Mouse (Mus musculus) heart, postnatal 10 days (tissue): ENCODE data around the gene Gm8909. TPM values are rescaled to one million over a fixed set of nuclear protein-coding genes. Genes with fewer than 3 reads are reported as not detected.
"Not testable (repeated sequence)": the region's sequence is repeated elsewhere in the genome, so short reads cannot be mapped to it uniquely, and the experiment has no call there.

Experiments used
- DNase-seq, 2 experiments: peaks; one replicate each; pipeline ENCODE4 v3.0.0; 2021
- intact Hi-C: fragments of 180-260 bp; cut with DNase I; formaldehyde crosslinking; loops from one replicate; pipeline ENCODE4 v1.15.1; 2025
- total RNA-seq, 2 experiments: library from RNA; stranded (reverse); gene quantifications; 2 replicates each; pipeline ENCODE4 v1.2.3; 2021

The Gm8909 gene
- total RNA-seq = under 1 TPM in 1 of 2 experiments, not detected in 1; 0.24 TPM

GRCm38 (mm10) chr17:36168039-36168652 lies at the start of gene Gm8909:
Gene Gm8909 (minus strand): TSS chr17:36168537.
- DNase-seq = no peak
- intact Hi-C loops = no loop called here

GRCm38 (mm10) chr17:36215586-36215985 lies 47.2 kb upstream of the Gm8909 start:
- DNase-seq = no peak
- intact Hi-C loops = no loop called here

GRCm38 (mm10) chr17:36206846-36207245 lies 38.5 kb upstream of the Gm8909 start:
- intact Hi-C loops = loop anchor here (5.0 kb wide), 1 partner anchor 120 kb away; no protein-coding TSS in a partner anchor
- DNase-seq = no peak

- intact Hi-C loops = loop anchor here (5.0 kb wide), 1 partner anchor 119 kb away; no protein-coding TSS in a partner anchor
- no peak for DNase-seq
These were observed 37.5 kb upstream of the Gm8909 start for GRCm38 (mm10) chr17:36205862-36206261.

GRCm38 (mm10) chr17:36205456-36205855 lies 37.1 kb upstream of the Gm8909 start:
- peak; percentile 10 to 11 for DNase-seq
- intact Hi-C loops = loop anchor here (5.0 kb wide), 1 partner anchor 118 kb away; no protein-coding TSS in a partner anchor

GRCm38 (mm10) chr17:36201851-36202250 lies 33.5 kb upstream of the Gm8909 start:
- no peak for DNase-seq
- intact Hi-C loops = no loop called here

- intact Hi-C loops = loop anchor here (10.0 kb wide), 1 partner anchor 134 kb away; no protein-coding TSS in a partner anchor
- DNase-seq = no peak
These were observed 30.0 kb upstream of the Gm8909 start for GRCm38 (mm10) chr17:36198317-36198716.

GRCm38 (mm10) chr17:36194471-36194870 lies 26.1 kb upstream of the Gm8909 start:
- no peak for DNase-seq
- intact Hi-C loops = loop anchor here (5.0 to 10.0 kb wide), 2 partner anchors 130 to 257 kb away; no protein-coding TSS in a partner anchor

- intact Hi-C loops = loop anchor here (5.0 to 10.0 kb wide), 2 partner anchors 129 to 256 kb away; no protein-coding TSS in a partner anchor
- DNase-seq = peak; percentile 41 to 75
These were observed 25.3 kb upstream of the Gm8909 start for GRCm38 (mm10) chr17:36193546-36194141.

GRCm38 (mm10) chr17:36192371-36192770 lies 24.0 kb upstream of the Gm8909 start:
- intact Hi-C loops = loop anchor here (5.0 to 10.0 kb wide), 2 partner anchors 128 to 255 kb away; no protein-coding TSS in a partner anchor
- DNase-seq = no peak

GRCm38 (mm10) chr17:36190169-36190507 lies 21.8 kb upstream of the Gm8909 start, which contains the start of gene H2-T3:
Gene H2-T3 (minus strand): TSS chr17:36190287.
- intact Hi-C loops = loop anchor here (2.0 to 10.0 kb wide), 3 partner anchors 125 to 253 kb away; no protein-coding TSS in a partner anchor
- no peak for DNase-seq

GRCm38 (mm10) chr17:36189491-36190168 lies 21.3 kb upstream of the Gm8909 start:
- no peak for DNase-seq
- intact Hi-C loops = loop anchor here (2.0 to 10.0 kb wide), 3 partner anchors 125 to 252 kb away; no protein-coding TSS in a partner anchor

GRCm38 (mm10) chr17:36187540-36187939 lies 19.2 kb upstream of the Gm8909 start:
- intact Hi-C loops = loop anchor here (2.0 kb wide), 1 partner anchor 21 kb away; no protein-coding TSS in a partner anchor
- no peak for DNase-seq

- no peak for DNase-seq
- intact Hi-C loops = no loop called here
These were observed 13.9 kb upstream of the Gm8909 start for GRCm38 (mm10) chr17:36182212-36182611.

GRCm38 (mm10) chr17:36179446-36179845 lies 11.1 kb upstream of the Gm8909 start:
- DNase-seq, intact Hi-C loops: not testable (repeated sequence)

GRCm38 (mm10) chr17:36178938-36179337 lies 10.6 kb upstream of the Gm8909 start:
- intact Hi-C loops = not testable (repeated sequence)
- peak; percentile 13 to 17 for DNase-seq

GRCm38 (mm10) chr17:36176132-36176531 lies 7.8 kb upstream of the Gm8909 start:
- intact Hi-C loops, DNase-seq: not testable (repeated sequence)

GRCm38 (mm10) chr17:36170287-36170814 lies 2.0 kb upstream of the Gm8909 start:
- intact Hi-C loops = no loop called here

GRCm38 (mm10) chr17:36169753-36170152 lies 1.4 kb upstream of the Gm8909 start:
- DNase-seq = no peak
- intact Hi-C loops = no loop called here

More at GRCm38 (mm10) chr17:36170287-36170814, 2.0 kb upstream of the Gm8909 start:
- DNase-seq = no peak

- intact Hi-C loops, DNase-seq: not testable (repeated sequence)
These were observed 757 bp upstream of the Gm8909 start for GRCm38 (mm10) chr17:36169094-36169493.
